Mouse (Mus musculus) gastrocnemius, adult 8-10 months (tissue): ENCODE results near the gene Hdhd3. TPM values are rescaled to one million over a fixed set of nuclear protein-coding genes. Genes with fewer than 3 reads are reported as not detected.
A peak's percentile ranks its signal among the peaks of the same experiment; 100 is the strongest.

Experiments
- DNase-seq, 2 experiments: peaks; one replicate each; pipeline ENCODE4 v3.0.0; 2022; ENCODE audit warnings: low spot score in 2 of 2
- total RNA-seq, 4 experiments: library from RNA; stranded (reverse); gene quantifications; 2 replicates each; pipeline ENCODE4 v1.2.4; 2022

Gene Hdhd3
- 1 to 10 TPM in 3 of 4 experiments, under 1 TPM in 1; 0.40 to 1.8 (median 1.3) TPM for total RNA-seq

- no peak for DNase-seq
Observed at GRCm38 (mm10) chr4:62503374-62503970, at the start of gene Hdhd3. TSS of gene Hdhd3 (minus strand) at chr4:62503467.

- no peak for DNase-seq
Observed at GRCm38 (mm10) chr4:62551966-62552365, 48.7 kb upstream of the Hdhd3 start.

GRCm38 (mm10) chr4:62544801-62545200, 41.5 kb upstream of the Hdhd3 start:
- no peak for DNase-seq

- DNase-seq, result no peak
Observed at GRCm38 (mm10) chr4:62543782-62544181, 40.5 kb upstream of the Hdhd3 start.

- no peak for DNase-seq
Observed at GRCm38 (mm10) chr4:62541802-62542201, 38.5 kb upstream of the Hdhd3 start.

GRCm38 (mm10) chr4:62533729-62534128, 30.5 kb upstream of the Hdhd3 start:
- no peak for DNase-seq

- no peak for DNase-seq
Observed at GRCm38 (mm10) chr4:62527655-62528054, 24.4 kb upstream of the Hdhd3 start.

- DNase-seq, result no peak
Observed at GRCm38 (mm10) chr4:62526256-62526655, 23.0 kb upstream of the Hdhd3 start.

- DNase-seq, result no peak
Observed at GRCm38 (mm10) chr4:62525489-62525811, 22.2 kb upstream of the Hdhd3 start.

- peak; percentile 96 to 98 for DNase-seq
Observed at GRCm38 (mm10) chr4:62524651-62525488, 21.6 kb upstream of the Hdhd3 start, which contains the start of the genes Pole3 and 4933430I17Rik. TSS of gene Pole3 (minus strand) at chr4:62525068. TSS of gene 4933430I17Rik (plus strand) at chr4:62525369.

- no peak for DNase-seq
Observed at GRCm38 (mm10) chr4:62520892-62521400, 17.7 kb upstream of the Hdhd3 start.

- DNase-seq, result peak; percentile 80 to 86
Observed at GRCm38 (mm10) chr4:62519849-62520233, 16.6 kb upstream of the Hdhd3 start, which contains the start of gene Alad. TSS of gene Alad (minus strand) at chr4:62519918.

- no peak for DNase-seq
Observed at GRCm38 (mm10) chr4:62519122-62519848, 16.0 kb upstream of the Hdhd3 start.

GRCm38 (mm10) chr4:62518416-62519121, 15.3 kb upstream of the Hdhd3 start:
- no peak for DNase-seq

GRCm38 (mm10) chr4:62517538-62518415, 14.5 kb upstream of the Hdhd3 start:
- DNase-seq, result no peak

- no peak for DNase-seq
Observed at GRCm38 (mm10) chr4:62517046-62517445, 13.8 kb upstream of the Hdhd3 start.

GRCm38 (mm10) chr4:62516579-62516978, 13.3 kb upstream of the Hdhd3 start:
- DNase-seq, result no peak

GRCm38 (mm10) chr4:62516079-62516478, 12.8 kb upstream of the Hdhd3 start:
- DNase-seq, result no peak

- DNase-seq, result no peak
Observed at GRCm38 (mm10) chr4:62515490-62515889, 12.2 kb upstream of the Hdhd3 start.

- DNase-seq, result no peak
Observed at GRCm38 (mm10) chr4:62514995-62515394, 11.7 kb upstream of the Hdhd3 start.
